Mouse (Mus musculus) ES-Bruce4 (cell line): ENCODE results near the gene Gtpbp3. TPM values are rescaled to one million over a fixed set of nuclear protein-coding genes. Genes with fewer than 3 reads are reported as not detected.

Source experiments
- H3K27ac ChIP-seq: 2 replicates; pipeline ENCODE4 v1.5.1; 2012; ENCODE audit warnings: low read length, inconsistent platforms; ENCODE audit not compliant: insufficient read depth
- H3K27me3 ChIP-seq: 2 replicates; pipeline ENCODE4 v1.6.1; 2012; ENCODE audit warnings: mild to moderate bottlenecking, low read length, inconsistent platforms; ENCODE audit not compliant: control insufficient read depth, poor library complexity, insufficient read depth, severe bottlenecking
- H3K36me3 ChIP-seq: 2 replicates; pipeline ENCODE4 v1.6.1; 2012; ENCODE audit warnings: inconsistent platforms, mild to moderate bottlenecking, low read length, moderate library complexity; ENCODE audit not compliant: control insufficient read depth, poor library complexity, insufficient read depth, severe bottlenecking
- H3K4me1 ChIP-seq: one replicate; pipeline ENCODE4 v1.8.1; 2011; ENCODE audit warnings: low read length; ENCODE audit not compliant: control insufficient read depth, insufficient read depth
- H3K4me3 ChIP-seq: 2 replicates; pipeline ENCODE4 v1.5.1; 2011; ENCODE audit warnings: low read depth, mild to moderate bottlenecking, low read length
- H3K9ac ChIP-seq: 2 replicates; pipeline ENCODE4 v1.6.1; 2012; ENCODE audit warnings: low read depth, mild to moderate bottlenecking, inconsistent platforms; ENCODE audit not compliant: poor library complexity, severe bottlenecking
- H3K9me3 ChIP-seq: replicated peaks from 2 replicates; pipeline ENCODE4 v1.6.1; 2012; ENCODE audit warnings: mild to moderate bottlenecking, low read length, inconsistent platforms; ENCODE audit not compliant: control insufficient read depth, poor library complexity, insufficient read depth, severe bottlenecking
- CTCF ChIP-seq: IDR thresholded peaks from one replicate; pipeline ENCODE4 v1.8.1; 2011; ENCODE audit warnings: low read depth, low read length
- EP300 ChIP-seq: IDR thresholded peaks from 2 replicates; pipeline ENCODE4 v1.6.1; 2011; ENCODE audit warnings: low read depth, low read length; ENCODE audit not compliant: insufficient read depth
- POLR2A ChIP-seq: IDR thresholded peaks from one replicate; pipeline ENCODE4 v1.8.1; 2011; ENCODE audit warnings: low read length; ENCODE audit not compliant: insufficient read depth
- polyA plus RNA-seq: library from polyadenylated mRNA; stranded (reverse); fragments of >200 nt; gene quantifications from 2 replicates; pipeline ENCODE4 v1.2.4, GENCODE M21; 2011; ENCODE audit warnings: low read depth; ENCODE audit not compliant: missing spikeins, insufficient read depth, insufficient read length

Gtpbp3 gene
- polyA plus RNA-seq, 1 experiment, result 16.3 TPM

- H3K36me3 ChIP-seq, result peaks cover 3% of the 10 kb centered on the region; the same call in 1 of the 2 replicates
- H3K9me3 ChIP-seq, result no peaks in the 10 kb centered on the region
- TF ChIP-seq POLR2A (no peak), CTCF (no peak), EP300 (no peak)
- H3K27me3 ChIP-seq, result 0 out of 2 replicates have a peak, but pooled peaks cover 2% of the 10 kb centered on the region
- peaks cover 4% of the 10 kb centered on the region for H3K4me1 ChIP-seq
- no peak overlapping the region for H3K27ac ChIP-seq
- no peak overlapping the region for H3K9ac ChIP-seq
- no peak overlapping the region for H3K4me3 ChIP-seq
Observed at GRCm38 (mm10) chr8:71467201-71467600, 20.7 kb upstream of the Gtpbp3 start.

- peaks cover 4% of the 10 kb centered on the region for H3K4me1 ChIP-seq
- H3K27ac ChIP-seq, result no peak overlapping the region
- H3K9ac ChIP-seq, result no peak overlapping the region
- no peak overlapping the region for H3K4me3 ChIP-seq
- H3K36me3 ChIP-seq, result peaks cover 3% of the 10 kb centered on the region; the same call in 1 of the 2 replicates
- H3K9me3 ChIP-seq, result no peaks in the 10 kb centered on the region
- TF ChIP-seq POLR2A, result no peak
- no peak for TF ChIP-seq EP300
- TF ChIP-seq CTCF, result no peak
- no peaks in the 10 kb centered on the region for H3K27me3 ChIP-seq
Observed at GRCm38 (mm10) chr8:71468001-71468400, 19.9 kb upstream of the Gtpbp3 start.

GRCm38 (mm10) chr8:71468916-71469315 lies 19.0 kb upstream of the Gtpbp3 start, which contains the start of gene Dda1:
Dda1 (plus strand) TSS chr8:71469199.
- H3K27me3 ChIP-seq, result no peaks in the 10 kb centered on the region
- TF ChIP-seq EP300, result no peak
- TF ChIP-seq CTCF, result no peak
- TF ChIP-seq POLR2A, result no peak
- H3K9ac ChIP-seq, result peak within 1 kb of the TSS; percentile 88
- H3K36me3 ChIP-seq, result peaks cover 3% of the 10 kb centered on the region
- H3K27ac ChIP-seq, result no peak within 1 kb of the TSS
- peaks cover 3% of the 10 kb centered on the region for H3K4me1 ChIP-seq
- no peaks in the 10 kb centered on the region for H3K9me3 ChIP-seq
- H3K4me3 ChIP-seq, result peak within 1 kb of the TSS; percentile 79

- no peaks in the 10 kb centered on the region for H3K27me3 ChIP-seq
- H3K27ac ChIP-seq, result no peak overlapping the region
- TF ChIP-seq CTCF, result no peak
- TF ChIP-seq EP300, result no peak
- no peak for TF ChIP-seq POLR2A
- peak overlapping the region; percentile 79 for H3K4me3 ChIP-seq
- H3K9ac ChIP-seq, result peak overlapping the region; percentile 88
- H3K4me1 ChIP-seq, result peaks cover 2% of the 10 kb centered on the region
- H3K36me3 ChIP-seq, result peaks cover 7% of the 10 kb centered on the region
- H3K9me3 ChIP-seq, result no peaks in the 10 kb centered on the region
Observed at GRCm38 (mm10) chr8:71469411-71469810, 18.5 kb upstream of the Gtpbp3 start.

- TF ChIP-seq CTCF (no peak), POLR2A (no peak), EP300 (no peak)
- peak overlapping the region; percentile 79; the same call in 1 of the 2 replicates for H3K4me3 ChIP-seq
- H3K27me3 ChIP-seq, result no peaks in the 10 kb centered on the region
- H3K9ac ChIP-seq, result peak overlapping the region; percentile 88
- H3K4me1 ChIP-seq, result peaks cover 2% of the 10 kb centered on the region
- peaks cover 10% of the 10 kb centered on the region for H3K36me3 ChIP-seq
- H3K9me3 ChIP-seq, result no peaks in the 10 kb centered on the region
- H3K27ac ChIP-seq, result no peak overlapping the region
Observed at GRCm38 (mm10) chr8:71470146-71470912, 17.6 kb upstream of the Gtpbp3 start.

- Histone ChIP-seq H3K27me3 (no peaks in the 10 kb centered on the region), H3K27ac (no peak overlapping the region), H3K4me3 (no peak overlapping the region), H3K4me1 (peaks cover 2% of the 10 kb centered on the region), H3K9me3 (no peaks in the 10 kb centered on the region), H3K36me3 (peaks cover 10% of the 10 kb centered on the region), H3K9ac (no peak overlapping the region)
- TF ChIP-seq EP300 (no peak), CTCF (no peak), POLR2A (no peak)
Observed at GRCm38 (mm10) chr8:71470913-71471255, 17.0 kb upstream of the Gtpbp3 start.
